Mouse (Mus musculus): ENCODE results near the gene Rnf8. TPM values are rescaled to one million over a fixed set of nuclear protein-coding genes. Genes with fewer than 3 reads are reported as not detected.

The Rnf8 gene
- polyA plus RNA-seq, 1 experiment from 2014 or later = 67.3 TPM

DNA sequence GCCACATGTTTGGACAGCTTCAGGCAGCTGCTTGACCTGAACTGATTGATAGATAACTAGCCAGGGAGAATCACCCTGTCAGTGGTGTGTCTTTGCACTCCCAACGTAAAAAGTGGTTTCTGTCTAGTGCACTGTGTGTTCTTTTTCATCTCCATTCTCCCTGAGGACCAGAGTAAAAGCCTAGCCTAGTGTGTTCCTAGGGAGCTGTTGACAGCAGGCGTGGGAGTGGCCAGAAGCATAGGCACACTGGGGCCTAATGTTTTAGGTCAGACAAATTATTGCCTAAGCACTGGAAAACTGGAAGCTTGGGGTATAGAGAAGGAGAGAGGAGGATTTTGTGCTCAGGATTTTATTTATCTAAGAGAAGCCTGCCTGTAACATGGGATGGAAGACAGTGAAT is 68.5 kb downstream of the Rnf8 start:
- Histone ChIP-seq H3K27ac (no peak overlapping the region), H3K27me3 (no peaks in the 10 kb centered on the region), H3K9ac (no peak overlapping the region), H3K4me2 (no peak overlapping the region), H3K4me3 (no peak overlapping the region), H3K4me1 (no peaks in the 10 kb centered on the region), H3K9me3 (no peaks in the 10 kb centered on the region), H3K36me3 (peaks cover 94% of the 10 kb centered on the region)
- no peak for ATAC-seq (ENCODE audit: insufficient number of reproducible peaks, low FRiP score, low TSS enrichment, low read depth)
- 75% methylated on average over 2 of the region's 2 CpGs for WGBS

DNA sequence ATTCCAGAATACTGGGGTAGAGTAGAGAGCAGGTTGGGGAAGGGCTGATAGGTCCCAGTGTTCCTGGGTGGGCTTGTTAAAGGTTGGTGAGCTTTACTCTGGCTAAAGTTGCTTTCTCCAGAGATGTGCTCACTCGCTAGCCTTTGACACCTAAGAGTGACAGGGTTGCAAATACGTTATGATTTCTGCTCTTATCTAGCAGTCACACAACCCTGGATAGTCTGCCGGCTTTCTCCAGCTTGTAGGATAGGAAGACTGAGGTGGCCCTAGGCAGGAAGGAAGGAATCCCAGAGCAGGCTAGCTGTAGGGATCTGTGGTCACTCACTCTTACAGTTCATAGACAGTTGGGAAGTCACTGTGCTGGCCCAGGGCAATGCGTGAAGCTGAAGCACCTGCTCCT is 69.7 kb downstream of the Rnf8 start:
- H3K36me3 ChIP-seq = peaks cover 90% of the 10 kb centered on the region
- ATAC-seq (ENCODE audit: insufficient number of reproducible peaks, low FRiP score, low TSS enrichment, low read depth) = no peak
- H3K4me3 ChIP-seq = no peak overlapping the region
- no peak overlapping the region for H3K9ac ChIP-seq
- H3K9me3 ChIP-seq = no peaks in the 10 kb centered on the region
- no peaks in the 10 kb centered on the region for H3K4me1 ChIP-seq
- 98% methylated on average over 4 of the region's 4 CpGs for WGBS
- H3K27ac ChIP-seq = no peak overlapping the region
- H3K4me2 ChIP-seq = no peak overlapping the region
- no peaks in the 10 kb centered on the region for H3K27me3 ChIP-seq

DNA sequence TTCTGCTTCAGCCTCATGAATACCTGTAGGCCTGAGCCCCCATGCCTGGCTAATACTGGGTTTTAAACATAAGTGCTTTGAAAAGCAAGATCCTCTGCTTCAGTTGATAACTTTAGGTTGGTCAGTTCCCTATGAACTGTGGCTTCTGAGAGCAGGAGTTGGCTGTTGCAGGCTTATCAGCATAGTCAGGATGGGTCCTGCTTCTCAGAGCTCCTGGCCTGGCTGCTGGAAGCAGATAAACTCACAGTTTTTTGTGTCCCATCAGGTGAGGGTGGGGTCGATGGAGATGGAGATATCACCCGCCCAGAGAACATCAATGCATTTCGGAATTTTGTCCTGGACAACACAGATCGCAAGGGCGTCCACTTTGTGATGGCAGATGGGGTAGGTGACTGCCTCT is 72.2 kb downstream of the Rnf8 start:
- ATAC-seq (ENCODE audit: insufficient number of reproducible peaks, low FRiP score, low TSS enrichment, low read depth) = no peak
- Histone ChIP-seq H3K36me3 (peaks cover 91% of the 10 kb centered on the region), H3K27ac (no peak overlapping the region), H3K4me2 (no peak overlapping the region), H3K9me3 (no peaks in the 10 kb centered on the region), H3K4me3 (no peak overlapping the region), H3K4me1 (no peaks in the 10 kb centered on the region), H3K27me3 (no peaks in the 10 kb centered on the region), H3K9ac (no peak overlapping the region)
- 93% methylated on average over 5 of the region's 5 CpGs for WGBS

DNA sequence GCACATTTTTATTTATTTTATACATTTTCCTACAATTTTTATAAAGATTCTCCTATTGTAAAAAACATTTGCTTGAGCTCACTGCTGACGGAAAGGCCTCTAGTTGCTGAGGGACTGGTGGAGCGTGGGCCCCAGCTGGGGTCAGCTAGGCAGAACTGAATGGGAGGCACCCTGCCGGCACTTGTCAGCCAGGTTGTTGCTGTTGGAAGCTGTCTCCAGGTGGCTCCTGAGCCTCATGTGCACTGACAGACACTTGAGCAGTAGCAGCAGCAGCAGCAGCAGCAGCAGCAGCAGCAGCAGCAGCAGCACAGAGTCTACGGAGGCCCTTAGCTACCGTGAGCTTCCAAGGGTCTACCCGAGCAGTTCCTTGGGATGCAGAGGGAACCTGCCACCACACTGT is 72.8 kb downstream of the Rnf8 start:
- H3K9ac ChIP-seq = no peak overlapping the region
- WGBS = 86% methylated on average over 6 of the region's 6 CpGs
- ATAC-seq (ENCODE audit: insufficient number of reproducible peaks, low FRiP score, low TSS enrichment, low read depth) = no peak
- peaks cover 87% of the 10 kb centered on the region for H3K36me3 ChIP-seq
- no peaks in the 10 kb centered on the region for H3K9me3 ChIP-seq
- H3K4me1 ChIP-seq = no peaks in the 10 kb centered on the region
- H3K4me2 ChIP-seq = no peak overlapping the region
- no peak overlapping the region for H3K4me3 ChIP-seq
- H3K27ac ChIP-seq = no peak overlapping the region
- H3K27me3 ChIP-seq = no peaks in the 10 kb centered on the region

DNA sequence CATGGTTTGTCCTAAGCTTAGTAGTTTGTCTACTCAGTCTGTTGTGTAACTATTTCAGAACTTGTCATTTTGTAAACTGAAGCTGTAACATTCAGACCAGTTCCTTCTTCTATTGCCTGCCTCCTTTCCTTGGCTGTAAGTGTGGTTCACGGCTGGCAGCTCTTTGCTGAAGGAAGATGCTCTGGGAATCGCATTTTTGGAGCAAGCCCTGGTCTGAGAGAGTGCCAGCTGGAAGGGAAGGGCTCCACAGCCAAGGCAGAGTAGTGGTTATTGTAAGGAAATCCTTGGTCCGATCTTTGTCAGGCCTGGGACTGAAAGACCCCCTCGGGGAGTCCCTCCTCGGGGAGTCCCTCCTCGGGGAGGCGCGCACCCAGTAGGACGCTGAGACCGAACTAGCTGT is 74.0 kb downstream of the Rnf8 start:
- no peak overlapping the region for H3K9ac ChIP-seq
- ATAC-seq (ENCODE audit: insufficient number of reproducible peaks, low FRiP score, low TSS enrichment, low read depth) = no peak

DNA sequence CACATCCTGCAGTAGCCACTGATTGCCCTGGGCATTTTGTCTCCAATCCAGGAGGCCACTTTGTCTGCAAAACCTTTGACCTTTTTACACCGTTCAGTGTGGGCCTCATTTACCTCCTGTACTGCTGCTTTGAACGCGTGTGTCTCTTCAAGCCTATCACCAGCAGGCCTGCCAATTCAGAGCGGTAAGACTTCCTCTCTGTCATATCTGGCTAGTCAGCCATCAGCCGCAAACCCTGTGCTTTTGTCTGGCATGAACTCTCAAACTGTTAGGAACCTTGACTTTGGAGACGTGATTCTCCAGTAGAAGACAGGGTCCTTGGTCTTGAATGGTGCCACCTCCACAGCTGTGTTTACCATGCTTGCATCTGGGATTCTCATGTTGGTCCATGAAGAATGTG is 75.7 kb downstream of the Rnf8 start:
- no peak for ATAC-seq (ENCODE audit: insufficient number of reproducible peaks, low FRiP score, low TSS enrichment, low read depth)
- no peaks in the 10 kb centered on the region for H3K9me3 ChIP-seq
- no peak overlapping the region for H3K4me3 ChIP-seq
- no peak overlapping the region for H3K9ac ChIP-seq
- WGBS = 72% methylated on average over 6 of the region's 6 CpGs
- H3K36me3 ChIP-seq = peaks cover 78% of the 10 kb centered on the region
- H3K27me3 ChIP-seq = no peaks in the 10 kb centered on the region
- no peaks in the 10 kb centered on the region for H3K4me1 ChIP-seq
- no peak overlapping the region for H3K4me2 ChIP-seq
- H3K27ac ChIP-seq = no peak overlapping the region

More for the DNA sequence above, 74.0 kb downstream of the Rnf8 start:
- Histone ChIP-seq H3K27ac (no peak overlapping the region), H3K4me1 (no peaks in the 10 kb centered on the region), H3K9me3 (no peaks in the 10 kb centered on the region), H3K27me3 (no peaks in the 10 kb centered on the region), H3K4me3 (no peak overlapping the region), H3K4me2 (no peak overlapping the region), H3K36me3 (peaks cover 77% of the 10 kb centered on the region)
- 88% methylated on average over 10 of the region's 10 CpGs for WGBS

DNA sequence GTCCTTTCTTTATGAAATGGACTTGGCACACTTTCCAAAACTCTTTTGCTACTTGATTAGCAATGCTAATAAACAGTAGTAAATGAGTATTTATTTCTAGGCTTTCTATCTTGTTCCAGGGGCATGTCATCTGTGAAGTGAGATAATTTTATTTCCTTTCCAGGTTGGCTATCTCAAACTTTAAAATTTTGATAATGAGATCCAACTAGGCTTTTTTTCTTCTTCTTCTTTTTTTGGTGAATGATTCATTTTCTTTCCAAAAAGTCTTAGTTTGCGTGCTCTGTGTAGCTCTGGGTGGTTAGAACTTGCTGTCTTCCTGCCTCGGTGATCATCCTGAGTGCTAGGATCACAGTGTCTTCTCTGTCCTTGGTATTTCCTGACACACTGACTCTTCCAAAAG is 78.2 kb downstream of the Rnf8 start:
- no peak for ATAC-seq (ENCODE audit: insufficient number of reproducible peaks, low FRiP score, low TSS enrichment, low read depth)
- no peaks in the 10 kb centered on the region for H3K4me1 ChIP-seq
- H3K9me3 ChIP-seq = no peaks in the 10 kb centered on the region
- WGBS = 94% methylated on average over 2 of the region's 2 CpGs
- no peak overlapping the region for H3K4me2 ChIP-seq
- peaks cover 72% of the 10 kb centered on the region for H3K36me3 ChIP-seq
- no peak overlapping the region for H3K4me3 ChIP-seq
- no peak overlapping the region for H3K9ac ChIP-seq
- H3K27ac ChIP-seq = no peak overlapping the region
- no peaks in the 10 kb centered on the region for H3K27me3 ChIP-seq

DNA sequence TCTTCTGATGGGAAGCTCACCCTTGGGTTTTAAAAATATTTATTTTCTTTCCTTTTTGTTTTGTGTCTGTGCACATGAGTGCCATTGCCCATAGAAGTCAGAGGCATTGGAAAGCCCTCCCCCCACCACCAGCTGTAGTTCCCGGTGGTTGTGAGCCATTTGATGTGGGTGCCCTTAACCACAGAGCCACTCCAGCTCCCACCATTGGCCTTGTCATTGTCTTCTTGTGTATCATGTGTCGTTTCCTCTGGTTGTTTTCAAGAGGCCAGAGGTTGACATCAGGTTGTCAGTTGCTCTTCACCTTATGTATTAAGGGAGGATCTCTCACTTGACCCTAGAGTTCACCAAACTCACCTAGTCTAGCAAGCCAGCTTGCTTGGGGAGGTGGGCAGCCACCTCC is 79.0 kb downstream of the Rnf8 start:
- Histone ChIP-seq H3K27me3 (no peaks in the 10 kb centered on the region), H3K9me3 (no peaks in the 10 kb centered on the region), H3K4me2 (no peak overlapping the region), H3K9ac (no peak overlapping the region), H3K4me1 (no peaks in the 10 kb centered on the region), H3K27ac (no peak overlapping the region), H3K4me3 (no peak overlapping the region), H3K36me3 (peaks cover 73% of the 10 kb centered on the region)
- 69% methylated on average over 2 of the region's 2 CpGs for WGBS
- no peak for ATAC-seq (ENCODE audit: insufficient number of reproducible peaks, low FRiP score, low TSS enrichment, low read depth)

DNA sequence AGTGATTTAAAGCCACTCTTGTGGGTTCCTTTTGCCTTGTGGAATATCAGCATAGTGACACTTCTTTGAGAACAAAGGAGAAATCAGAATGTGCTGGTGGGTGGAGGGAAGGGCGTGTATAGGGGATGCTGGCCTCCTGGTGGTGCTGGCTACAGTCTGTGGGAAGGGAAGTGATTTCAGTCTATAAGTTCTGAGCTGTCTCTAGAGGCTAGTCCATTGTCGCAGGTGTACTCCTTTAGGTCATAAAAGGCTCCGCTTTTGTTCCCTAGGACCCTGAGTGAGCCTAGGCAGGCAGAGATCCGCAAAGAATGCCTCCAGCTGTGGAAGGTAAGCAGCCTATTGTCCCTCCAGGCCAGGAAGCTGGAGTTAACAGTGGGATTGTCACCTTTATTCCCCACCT is 79.9 kb downstream of the Rnf8 start:
- no peak overlapping the region for H3K4me2 ChIP-seq
- peaks cover 79% of the 10 kb centered on the region for H3K36me3 ChIP-seq
- H3K27me3 ChIP-seq = no peaks in the 10 kb centered on the region
- 87% methylated on average over 4 of the region's 4 CpGs for WGBS
- H3K9ac ChIP-seq = no peak overlapping the region
- H3K9me3 ChIP-seq = no peaks in the 10 kb centered on the region
- no peaks in the 10 kb centered on the region for H3K4me1 ChIP-seq
- H3K27ac ChIP-seq = no peak overlapping the region
- H3K4me3 ChIP-seq = no peak overlapping the region
- no peak for ATAC-seq (ENCODE audit: insufficient number of reproducible peaks, low FRiP score, low TSS enrichment, low read depth)

Small RNA genes within 50 kb of the gene (microRNA-seq; reads per million reads assigned to microRNA genes)
- gene Mir7667 = not detected

Other genes with a start within 250 kb of the Rnf8 start
- 20.0 and 21.6 TPM in 2 replicates for gene Pim1, start 124.0 kb upstream of the Rnf8 start, polyA plus RNA-seq (2015; fragmentation: Nextera tagmentation; extraction: Ambion mirVana)
- not detected in 2 replicates for gene Gm17657, start 65.2 kb upstream of the Rnf8 start, polyA plus RNA-seq (2015; fragmentation: Nextera tagmentation; extraction: Ambion mirVana)
- 13.4 and 14.7 TPM in 2 replicates for gene Tbc1d22b, start 65.0 kb upstream of the Rnf8 start, polyA plus RNA-seq (2015; fragmentation: Nextera tagmentation; extraction: Ambion mirVana)
- gene Tmem217, start 62.4 kb upstream of the Rnf8 start, polyA plus RNA-seq (2015; fragmentation: Nextera tagmentation; extraction: Ambion mirVana) = 0.73 and 1.1 TPM in 2 replicates
- 2.5 and 2.8 TPM in 2 replicates for gene Gm28043, start 86 bp downstream of the Rnf8 start, polyA plus RNA-seq (2015; fragmentation: Nextera tagmentation; extraction: Ambion mirVana)
- 100 and 110 TPM in 2 replicates for gene Cmtr1, start 45.8 kb downstream of the Rnf8 start, polyA plus RNA-seq (2015; fragmentation: Nextera tagmentation; extraction: Ambion mirVana)
- gene Ccdc167, start 102.3 kb downstream of the Rnf8 start, polyA plus RNA-seq (2015; fragmentation: Nextera tagmentation; extraction: Ambion mirVana) = 10.0 and 10.7 TPM in 2 replicates

Measured in limb, embryonic 15.5 days (tissue).